Mouse (Mus musculus) liver, embryonic 14.5 days (tissue): ENCODE data around the gene Arl6ip4.

Experiments used
- CTCF ChIP-seq: IDR thresholded peaks from 2 replicates; pipeline ENCODE4 v1.5.1; 2016; ENCODE audit warnings: antibody characterized with exemption, low read depth, control low read depth
- EP300 ChIP-seq: IDR thresholded peaks from 2 replicates; pipeline ENCODE4 v1.6.1; 2016; ENCODE audit warnings: antibody characterized with exemption, low read depth

GRCm38 (mm10) chr5:124149028-124149427 lies 33.1 kb downstream of the Arl6ip4 start:
- TF ChIP-seq EP300 (no peak), CTCF (no peak)
